In genomic region chr14:4183375-4183774, GRCm38 (mm10) we compare ENCODE assay signal across 20 mouse cellular contexts. TPM values are rescaled to one million over a fixed set of nuclear protein-coding genes. Genes with fewer than 3 reads are reported as not detected.
"Had no signal": no experiment of that assay in that cellular context is flagged by ENCODE, and none has a peak within 500 bp of the region (broad histone marks: within the 10 kb centered on the region; RNA-seq: fewer than 3 reads in every experiment).

No protein-coding gene starts in this region.

RNA-seq across cellular contexts. Expression of gene Gm2974, which starts 1.0 kb away (rescaled TPM):
- total RNA-seq: liver, adult 2 months; megakaryocyte progenitor cell, adult 5-6 weeks; megakaryocyte-erythroid progenitor cell, adult 5-6 weeks had no signal
- polyA plus RNA-seq: liver, adult 2 months; liver, embryonic 13.5 days; liver, embryonic 16.5 days had no signal

RNA-seq across cellular contexts. Expression of gene Gm3127, which starts 18.5 kb away (rescaled TPM):
- total RNA-seq: layer of hippocampus, adult 18-20 months; layer of hippocampus, postnatal 25 days; left cerebral cortex, adult 18-20 months; left cerebral cortex, postnatal 25 days; liver, adult 2 months; megakaryocyte progenitor cell, adult 5-6 weeks; megakaryocyte-erythroid progenitor cell, adult 5-6 weeks had no signal
- polyA plus RNA-seq: intestine, embryonic 14.5 days; kidney, embryonic 16.5 days; limb, embryonic 11.5 days; limb, embryonic 14.5 days; liver, adult 2 months; liver, embryonic 13.5 days; liver, embryonic 16.5 days; lung, embryonic 15.5 days; midbrain, embryonic 11.5 days; midbrain, embryonic 14.5 days; neural tube, embryonic 12.5 days; neural tube, embryonic 15.5 days; stomach, embryonic 14.5 days; thymus, postnatal 0 days had no signal
